Mouse (Mus musculus): ENCODE results near the gene Ugt1a6a.

DNA sequence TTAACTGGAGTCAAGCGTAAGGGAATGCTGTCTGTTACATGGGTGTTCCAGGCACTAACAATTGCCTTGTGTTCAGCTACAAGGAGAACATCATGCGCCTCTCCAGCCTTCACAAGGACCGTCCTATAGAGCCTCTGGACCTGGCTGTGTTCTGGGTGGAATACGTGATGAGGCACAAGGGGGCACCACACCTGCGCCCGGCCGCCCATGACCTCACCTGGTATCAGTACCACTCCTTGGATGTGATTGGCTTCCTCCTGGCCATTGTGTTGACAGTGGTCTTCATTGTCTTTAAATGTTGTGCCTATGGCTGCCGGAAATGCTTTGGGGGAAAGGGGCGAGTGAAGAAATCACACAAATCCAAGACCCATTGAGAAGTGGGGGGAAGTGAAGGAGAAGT lies 83.4 kb downstream of the Ugt1a6a start:
- TF ChIP-seq CTCF (IDR thresholded peaks at IDR 0.05; ENCODE audit: insufficient read depth, low read depth, low read length) = no peak
- TF ChIP-seq POLR2A (IDR thresholded peaks at IDR 0.05; ENCODE audit: insufficient read depth, low read depth, low read length) = no peak

Data from olfactory bulb, adult 2 months (tissue).